Mouse (Mus musculus) c-Kit-negative CD71-positive TER-119-positive erythroid progenitor cells, embryonic 14.5 days (primary cell): Measurements from ENCODE around the gene Lrpprc.

Source experiments
- DNase-seq: peaks from one replicate; pipeline ENCODE4 v3.0.0-alpha.2; 2013; ENCODE audit warnings: low read depth, low spot score

Gene Lrpprc

DNA sequence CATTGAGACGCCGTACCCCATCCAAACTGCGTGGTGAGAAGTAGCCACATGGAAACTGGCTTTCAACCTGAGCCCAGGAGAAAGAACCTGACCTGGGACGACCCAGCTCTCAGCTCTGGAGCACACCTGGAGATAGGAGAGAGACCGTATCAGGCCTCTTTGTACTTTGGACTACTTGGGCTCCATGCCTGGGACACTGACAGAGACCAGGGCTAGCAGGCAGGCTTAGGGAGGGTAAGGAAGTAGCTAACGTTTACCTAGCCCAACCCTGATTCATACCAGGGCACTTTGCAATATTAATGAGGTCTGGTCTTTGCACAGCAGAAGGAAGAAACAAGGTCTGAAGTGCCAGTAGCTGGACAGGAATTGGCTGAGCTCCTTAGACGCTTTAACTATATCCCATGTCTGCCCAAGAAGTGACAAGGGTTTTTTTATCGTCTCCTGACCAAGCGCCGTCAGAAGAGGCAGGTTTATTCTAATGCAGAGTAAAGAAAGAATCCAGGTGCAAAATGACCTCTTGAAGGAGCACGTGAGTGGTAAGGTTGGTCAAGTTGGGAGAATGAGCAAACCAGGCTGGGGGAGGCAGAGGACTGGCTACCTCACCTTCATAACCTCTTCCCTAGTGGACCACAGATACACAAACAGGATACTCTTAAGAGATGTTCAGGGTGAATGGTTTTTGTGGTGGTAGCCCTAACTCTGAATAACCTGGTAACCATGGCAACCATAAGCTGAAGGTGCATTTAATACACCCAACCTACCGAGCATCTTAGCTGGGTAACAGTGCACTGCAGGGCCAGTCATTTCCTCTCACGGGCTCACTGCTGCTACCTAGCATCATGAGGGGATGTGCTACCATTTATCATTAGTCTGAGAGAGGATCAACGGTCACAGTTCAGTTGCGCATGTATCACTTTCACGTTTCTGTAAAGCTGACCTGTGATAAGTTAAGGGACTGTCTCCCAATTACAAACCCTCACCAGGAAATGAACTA lies 117.9 kb downstream of the Lrpprc start:
- no peak for DNase-seq

DNA sequence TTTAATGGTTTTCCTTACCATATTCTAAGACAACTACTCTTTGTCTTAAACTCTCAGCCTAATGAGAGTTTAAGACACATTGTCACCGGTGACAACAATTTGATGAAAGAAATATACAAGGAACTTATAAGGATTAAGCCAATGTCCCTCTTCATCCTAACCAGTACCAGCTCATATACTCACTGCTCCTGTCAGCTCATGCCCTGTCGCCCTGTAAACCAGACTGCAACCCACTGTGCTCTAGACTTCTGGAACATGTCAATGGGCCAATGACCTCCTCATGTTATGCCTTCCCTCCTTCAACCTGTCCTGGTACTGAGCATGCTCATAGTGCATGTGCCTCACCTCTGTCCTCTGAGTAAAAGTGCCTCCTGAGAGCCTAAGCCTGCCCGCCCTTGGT lies 122.7 kb downstream of the Lrpprc start:
- no peak for DNase-seq

DNA sequence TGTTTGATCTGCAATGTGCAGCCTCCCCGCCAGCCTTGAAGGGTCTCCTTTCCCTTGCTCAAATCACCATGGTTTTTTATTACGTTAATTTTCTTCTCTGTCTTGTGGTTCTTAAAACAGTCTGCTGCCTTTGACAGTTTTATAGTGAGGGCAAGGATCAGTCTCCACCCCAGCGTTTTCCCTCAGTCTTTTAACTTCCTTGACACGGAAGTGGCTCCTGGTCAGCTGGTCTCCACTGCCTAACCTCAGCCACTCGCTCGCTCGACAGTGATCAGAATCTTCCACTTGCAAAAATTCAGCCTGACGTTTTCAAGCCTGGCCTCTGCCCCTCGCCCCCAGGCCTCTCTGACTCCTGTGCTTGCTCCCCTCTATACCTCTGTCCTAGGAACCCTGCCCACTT lies 124.9 kb downstream of the Lrpprc start:
- DNase-seq, result no peak

DNA sequence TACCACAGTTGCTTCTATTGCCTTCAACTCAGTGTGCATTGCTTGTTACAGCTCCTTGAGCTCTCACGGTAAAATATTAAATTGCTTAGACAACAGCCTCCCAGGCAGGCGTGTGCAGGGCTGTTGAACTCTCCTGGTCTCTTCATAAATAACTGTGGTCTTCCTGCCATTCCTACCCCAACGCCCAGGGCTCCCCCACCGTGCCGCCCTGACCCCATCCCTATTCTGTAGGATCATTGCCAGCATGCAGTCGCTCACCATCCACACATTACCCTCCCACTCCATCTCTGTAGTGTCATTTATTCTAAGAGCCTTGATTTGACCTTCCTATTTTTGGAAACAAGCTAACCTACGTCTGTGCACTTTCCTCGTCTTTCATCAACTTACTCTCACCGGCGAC lies 125.5 kb downstream of the Lrpprc start:
- no peak for DNase-seq

DNA sequence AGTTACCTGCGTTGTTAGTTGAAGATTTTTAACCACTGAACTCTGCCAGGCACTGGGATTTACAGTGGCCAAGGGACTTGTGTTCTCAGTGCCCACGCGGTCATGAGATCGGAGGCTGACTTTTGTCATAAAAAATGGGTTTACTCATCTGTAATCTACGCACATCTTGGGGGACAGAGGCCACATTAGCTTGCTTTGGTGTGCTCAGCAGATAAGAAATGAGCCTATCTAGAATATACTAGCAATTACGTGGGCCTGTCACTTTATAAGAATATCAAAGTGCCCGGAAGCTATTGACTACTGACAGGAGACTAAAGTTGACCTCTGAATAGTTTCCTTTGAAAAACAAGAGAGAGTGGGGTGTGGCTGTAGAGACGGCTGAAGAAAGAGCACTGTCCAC lies 131.6 kb downstream of the Lrpprc start:
- no peak for DNase-seq

DNA sequence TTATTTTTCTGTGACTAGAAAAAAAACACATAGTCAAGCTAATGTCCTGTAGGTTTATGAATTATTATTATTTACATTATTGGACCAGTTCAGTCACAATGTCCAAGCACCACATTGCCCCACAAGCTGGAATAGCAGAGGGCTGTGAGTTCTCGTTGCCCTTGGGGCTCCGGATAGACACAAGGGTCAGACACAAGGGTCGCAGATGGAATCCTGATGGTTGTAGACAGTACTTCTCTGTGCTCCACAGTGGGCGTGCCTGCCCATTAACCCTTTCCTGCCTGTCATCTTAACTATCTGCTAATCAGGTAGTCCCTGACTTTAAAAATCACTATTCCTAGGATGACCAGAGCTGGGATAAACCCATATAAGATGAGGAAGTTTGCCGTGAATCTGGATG lies 132.4 kb downstream of the Lrpprc start:
- DNase-seq, result no peak

DNA sequence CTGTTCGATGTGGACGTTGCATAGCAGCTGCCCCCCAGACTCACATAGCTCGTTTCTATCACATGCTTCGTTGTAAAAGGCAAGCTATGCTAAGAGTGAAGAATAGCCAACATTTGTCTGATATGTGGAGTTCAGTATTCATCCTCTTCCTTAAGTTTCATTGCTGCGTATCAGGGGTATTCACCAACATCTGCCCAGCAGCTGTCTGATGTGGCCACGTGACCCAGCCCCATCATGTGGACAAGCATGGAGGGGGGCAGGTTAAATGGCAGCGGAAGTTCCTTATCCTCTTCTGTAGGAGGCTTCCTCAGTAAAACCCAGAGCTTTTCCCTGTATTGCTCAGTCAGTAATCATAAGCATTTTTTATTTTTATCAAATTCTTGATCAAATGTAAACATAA lies 132.8 kb downstream of the Lrpprc start:
- DNase-seq, result no peak

DNA sequence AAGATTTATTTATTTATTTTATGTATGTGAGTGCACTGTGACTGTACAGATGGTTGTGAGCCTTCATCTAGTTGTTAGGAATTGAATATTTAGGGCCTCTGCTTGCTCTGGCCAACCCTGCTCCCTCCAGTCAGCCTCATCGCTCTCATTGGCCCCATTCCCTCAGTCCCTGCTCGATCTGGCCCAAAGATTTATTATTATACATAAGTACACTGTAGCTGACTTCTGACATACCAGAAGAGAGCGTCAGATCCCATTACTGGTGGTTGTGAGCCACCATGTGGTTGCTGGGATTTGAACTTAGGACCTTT lies 133.2 kb downstream of the Lrpprc start:
- no peak for DNase-seq

DNA sequence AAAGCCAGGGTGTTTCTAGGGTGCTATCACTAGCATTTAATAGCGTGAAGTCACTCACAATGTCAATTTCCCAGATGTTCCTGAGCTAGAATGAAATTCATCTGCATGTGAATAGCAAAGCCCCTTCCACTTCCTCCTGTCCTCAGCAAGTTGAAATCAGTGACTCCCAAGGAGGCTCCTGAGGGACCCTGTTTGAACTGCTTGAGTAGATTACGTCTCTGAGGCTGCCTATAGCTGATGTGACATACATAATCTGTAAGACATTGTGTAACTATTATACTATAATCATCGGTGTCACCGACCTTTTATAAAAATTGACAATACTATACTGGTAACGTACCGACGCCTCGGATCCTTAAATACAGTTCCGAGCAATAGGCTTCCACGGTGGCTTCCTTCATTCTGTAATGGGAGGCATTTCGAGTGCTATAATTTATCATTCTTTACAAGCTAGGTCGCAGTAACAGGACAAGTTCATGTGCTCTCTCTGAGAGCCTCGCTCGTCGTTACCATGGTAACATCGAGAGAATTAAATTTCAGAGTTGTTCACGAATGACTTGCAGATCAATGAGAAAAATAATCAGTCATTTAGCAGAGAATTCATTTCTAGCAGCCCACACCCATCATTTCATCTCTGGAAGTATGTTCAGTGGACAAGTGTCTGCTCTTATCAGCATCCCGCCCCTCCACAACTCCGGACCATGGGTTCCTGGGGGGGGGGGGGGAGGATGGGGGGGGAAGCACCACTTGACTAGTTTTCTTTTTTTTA lies 133.8 kb downstream of the Lrpprc start:
- DNase-seq, result no peak

DNA sequence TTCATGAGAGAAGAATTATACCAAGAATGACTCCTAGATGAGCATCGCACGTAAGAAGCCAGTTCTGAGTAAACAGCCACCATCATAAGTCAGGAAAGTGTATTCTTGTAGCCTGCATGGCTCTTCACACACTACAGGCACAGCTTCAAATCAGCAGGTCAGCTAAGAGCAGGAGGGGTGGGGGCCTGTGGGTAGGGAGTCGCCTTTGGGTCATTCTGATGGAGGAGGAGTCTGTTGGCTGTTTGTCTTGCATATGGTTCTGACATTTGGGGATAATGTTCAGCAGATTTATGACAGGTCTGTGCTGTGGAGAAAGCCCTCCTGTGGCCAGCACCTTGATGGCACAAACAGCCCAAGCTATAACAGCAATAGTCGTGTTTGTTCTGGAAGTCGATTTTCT lies 134.4 kb downstream of the Lrpprc start:
- no peak for DNase-seq
